Mouse (Mus musculus) frontal cortex, postnatal 14 days (tissue): Measurements from ENCODE around the gene Ano1.

ENCODE experiments used
- DNase-seq, 2 experiments: peaks; one replicate each; pipeline ENCODE4 v3.0.0; 2022; ENCODE audit warnings: low spot score in 2 of 2

Gene Ano1

DNA sequence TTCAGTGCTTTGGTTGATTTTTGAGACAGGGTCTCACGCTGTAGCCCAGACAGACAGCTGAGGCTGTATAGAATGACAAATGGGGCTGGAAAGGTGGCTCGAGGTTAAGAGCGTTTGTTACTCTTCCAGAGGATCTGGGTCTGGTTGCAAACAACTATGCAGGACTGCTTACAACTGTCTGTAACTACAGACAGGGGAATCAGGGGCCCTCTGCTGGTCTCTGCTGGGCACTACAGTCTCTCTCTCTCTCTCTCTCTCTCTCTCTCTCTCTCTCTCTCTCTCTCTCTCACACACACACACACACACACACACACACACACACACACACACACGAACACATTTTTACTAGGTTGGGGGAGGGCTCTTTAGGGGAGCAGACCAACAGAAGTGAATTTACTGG is 168.2 kb downstream of the Ano1 start:
- no peak for DNase-seq

DNA sequence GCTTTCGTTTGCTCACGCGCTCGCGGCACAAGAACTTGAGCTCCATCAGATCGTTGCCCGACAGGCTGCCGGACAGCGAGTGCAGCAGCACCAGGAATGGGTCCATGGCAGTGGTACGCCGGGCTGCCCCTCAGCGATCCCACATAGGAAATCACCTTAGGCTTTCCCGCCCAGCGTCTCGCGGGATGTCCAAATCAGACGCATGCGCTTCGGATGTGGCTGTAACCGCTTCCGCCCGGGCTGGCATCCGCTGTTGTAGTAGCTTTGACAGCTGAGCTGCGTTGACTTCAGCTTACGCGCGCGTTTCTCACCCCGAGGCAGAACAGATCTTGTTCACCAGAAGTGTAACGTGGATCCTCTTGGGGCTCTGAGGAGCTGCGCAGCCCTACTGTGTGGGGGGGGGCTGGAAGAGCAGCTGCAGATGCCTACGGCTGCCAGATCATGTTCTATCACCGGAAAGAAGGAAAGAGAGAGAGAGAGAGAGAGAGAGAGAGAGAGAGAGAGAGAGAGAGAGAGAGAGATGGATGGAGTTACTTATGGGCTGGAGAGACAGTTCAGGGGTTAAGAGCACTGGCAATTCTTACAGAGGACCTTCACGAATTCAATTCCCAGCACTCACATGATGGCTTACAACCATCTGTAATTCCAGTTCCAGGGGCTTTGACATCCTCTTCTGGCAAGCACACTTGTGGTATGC is 169.3 kb downstream of the Ano1 start, which contains the start of gene Fadd:
Fadd (minus strand) TSS at position 180 of the 697 bp plus-strand sequence.
- peak; percentile 87 to 91 for DNase-seq

DNA sequence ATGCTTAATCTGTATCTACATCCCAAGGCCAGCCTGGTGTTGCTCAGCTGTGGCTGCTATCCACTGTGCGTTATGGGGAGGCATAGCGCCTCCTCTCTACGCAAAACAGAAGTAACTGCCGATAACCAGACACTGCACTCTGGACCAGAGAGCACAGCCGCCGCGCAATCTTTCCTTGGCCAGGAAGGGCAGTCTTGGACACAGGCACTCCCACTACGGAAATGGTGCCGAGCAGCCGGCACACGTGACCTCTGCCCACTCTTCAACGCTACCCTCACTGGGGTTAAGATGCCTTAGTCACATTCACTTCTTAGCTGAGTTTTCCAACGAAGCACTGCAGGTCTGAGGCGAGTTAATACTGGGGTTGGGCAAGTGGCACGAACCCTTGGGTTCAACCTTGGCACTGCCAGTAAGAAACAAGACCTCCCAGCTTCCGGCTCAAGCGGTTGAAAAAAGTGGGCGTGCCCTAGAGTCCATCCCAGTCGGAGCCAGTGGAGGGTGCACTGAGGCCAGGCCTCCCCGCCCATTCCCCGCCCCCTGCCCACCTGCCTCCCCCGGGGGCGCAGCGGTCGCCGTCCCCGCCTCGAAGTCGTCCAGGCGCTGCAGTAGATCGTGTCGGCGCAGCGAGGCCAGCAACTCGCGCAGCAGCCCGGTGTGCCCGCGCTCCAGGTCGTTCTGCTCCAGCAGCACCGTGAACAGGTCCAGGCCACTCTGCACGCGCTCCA is 170.1 kb downstream of the Ano1 start:
- peak; percentile 37 to 59 for DNase-seq

DNA sequence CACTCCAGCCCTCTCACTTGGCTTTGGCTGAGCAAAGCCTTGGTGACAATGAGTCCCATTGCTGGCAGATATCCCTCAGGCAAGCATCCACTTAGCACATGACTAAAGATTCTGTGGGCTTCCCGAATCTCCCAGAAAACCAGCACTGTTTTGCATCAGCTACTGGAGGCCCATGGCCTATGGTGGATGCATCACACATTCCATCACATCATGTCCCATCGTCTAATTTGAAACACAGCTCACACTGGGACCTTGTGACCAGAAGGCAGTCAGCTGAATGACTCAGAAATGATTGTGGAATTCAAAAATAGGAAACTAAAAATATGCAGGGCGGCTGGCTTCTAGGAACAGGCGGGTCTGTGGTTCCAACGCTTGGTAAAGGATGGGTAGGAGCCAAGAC is 173.9 kb downstream of the Ano1 start:
- DNase-seq = no peak

DNA sequence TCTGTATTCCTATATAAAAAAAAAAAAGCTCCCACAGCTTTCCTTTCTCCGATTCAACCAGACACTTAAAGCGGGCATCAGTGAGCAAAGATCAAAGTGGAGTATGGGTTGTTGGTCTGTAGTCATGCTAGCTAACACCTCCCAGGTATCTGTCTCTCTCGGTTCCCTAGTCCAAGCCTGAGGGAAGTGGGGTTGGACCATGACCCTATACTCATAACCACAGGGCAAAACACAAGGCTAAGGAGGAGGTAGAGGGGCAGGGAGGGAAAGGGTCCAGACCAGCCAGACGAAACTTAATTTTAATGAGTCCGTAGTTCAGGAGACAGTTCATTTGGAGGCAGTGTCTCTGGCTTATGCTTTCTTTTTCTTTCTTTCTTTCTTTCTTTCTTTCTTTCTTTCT is 179.5 kb downstream of the Ano1 start:
- no peak for DNase-seq

DNA sequence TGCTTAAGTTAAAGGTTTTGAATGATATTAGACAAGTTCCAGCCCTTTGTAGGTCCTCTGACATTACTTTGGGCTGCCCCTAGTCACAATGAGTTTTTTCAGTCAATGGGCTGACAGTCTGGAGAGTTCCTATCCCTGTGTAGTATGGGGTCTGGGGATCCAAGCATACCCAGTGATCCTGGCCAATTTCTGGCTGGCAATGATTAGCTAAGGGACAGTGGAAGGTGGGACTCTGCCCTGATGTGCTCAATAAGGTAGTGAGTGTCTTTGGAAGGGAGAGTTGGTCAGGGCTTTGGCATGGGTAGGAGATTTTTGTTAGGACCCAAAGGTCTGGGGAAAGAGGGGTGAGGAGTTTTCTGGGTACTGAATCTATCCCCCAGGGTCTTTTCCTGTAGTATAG is 180.2 kb downstream of the Ano1 start:
- DNase-seq = no peak

DNA sequence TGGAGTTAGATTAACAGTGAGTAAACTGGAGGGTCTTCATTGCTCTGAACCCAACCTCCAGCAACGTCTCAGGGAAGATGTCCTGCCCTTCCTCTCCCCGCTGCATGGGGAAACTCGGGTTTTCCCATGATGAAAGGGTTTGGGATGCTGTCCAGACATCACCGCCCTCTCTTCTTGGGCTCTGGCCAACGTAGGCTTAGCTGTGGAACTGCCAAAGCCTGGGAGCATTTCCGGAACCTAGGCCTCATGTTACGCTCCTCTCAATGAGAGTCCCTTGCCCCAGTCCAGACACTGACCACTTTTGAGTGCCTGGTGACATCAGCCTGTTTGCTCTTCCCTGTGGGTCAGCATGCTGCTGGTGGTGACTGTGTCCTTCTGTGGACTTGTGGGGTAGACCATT is 182.3 kb downstream of the Ano1 start:
- no peak for DNase-seq

DNA sequence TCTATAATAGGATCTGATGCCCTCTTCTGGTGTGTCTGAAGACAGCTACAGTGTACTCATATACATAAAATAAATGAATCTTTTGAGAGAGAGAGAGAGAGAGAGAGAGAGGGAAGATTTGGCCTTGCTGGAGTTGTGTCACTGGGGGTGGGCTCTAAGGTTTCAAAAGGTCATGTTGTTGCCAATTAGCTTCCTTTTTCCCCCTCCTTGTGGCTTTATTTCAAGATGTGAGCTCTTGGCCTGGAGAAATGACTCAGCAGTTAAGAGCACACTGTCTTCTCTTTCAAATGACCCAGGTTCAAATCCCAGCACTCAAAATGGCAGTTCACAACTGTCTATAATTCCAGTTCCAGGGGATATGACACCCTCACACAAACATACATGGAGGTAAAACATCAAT is 183.7 kb downstream of the Ano1 start:
- no peak for DNase-seq

DNA sequence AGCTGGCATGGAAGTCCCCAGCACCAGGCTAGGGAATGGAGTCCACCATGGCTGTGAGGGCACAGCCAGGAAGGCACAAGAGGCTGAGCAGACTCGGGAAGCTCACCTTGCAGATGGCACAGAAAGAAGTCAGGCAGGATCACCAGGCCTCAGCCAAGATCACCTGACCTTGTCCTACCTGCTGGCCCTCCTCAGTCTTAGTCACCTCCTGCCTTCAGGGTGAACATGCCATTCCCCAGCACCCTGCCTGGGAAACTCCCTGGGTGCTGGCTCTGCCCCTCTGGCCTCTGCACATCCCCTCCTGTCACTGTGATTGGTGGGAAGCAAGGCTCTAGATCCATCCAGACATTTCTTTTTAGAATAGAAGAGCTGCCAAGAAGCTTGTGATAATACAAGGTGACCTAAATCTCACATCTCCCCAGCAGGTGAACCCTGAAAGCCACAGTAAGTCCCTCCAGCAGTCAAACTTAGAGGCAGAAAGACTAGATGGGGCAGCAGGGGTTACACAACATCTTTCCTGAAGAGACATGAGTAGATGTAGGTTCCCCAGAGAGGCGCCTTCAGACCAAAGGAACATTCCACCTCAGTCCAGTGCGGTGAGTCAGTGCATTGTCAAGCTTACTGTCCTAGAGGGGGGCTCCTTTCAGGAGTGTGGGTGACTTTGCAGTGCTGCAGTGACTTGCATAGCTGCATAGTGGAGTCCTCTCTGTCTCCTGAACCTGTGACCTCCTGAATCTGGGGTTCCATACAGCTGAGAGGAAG is 184.7 kb downstream of the Ano1 start:
- DNase-seq = no peak

DNA sequence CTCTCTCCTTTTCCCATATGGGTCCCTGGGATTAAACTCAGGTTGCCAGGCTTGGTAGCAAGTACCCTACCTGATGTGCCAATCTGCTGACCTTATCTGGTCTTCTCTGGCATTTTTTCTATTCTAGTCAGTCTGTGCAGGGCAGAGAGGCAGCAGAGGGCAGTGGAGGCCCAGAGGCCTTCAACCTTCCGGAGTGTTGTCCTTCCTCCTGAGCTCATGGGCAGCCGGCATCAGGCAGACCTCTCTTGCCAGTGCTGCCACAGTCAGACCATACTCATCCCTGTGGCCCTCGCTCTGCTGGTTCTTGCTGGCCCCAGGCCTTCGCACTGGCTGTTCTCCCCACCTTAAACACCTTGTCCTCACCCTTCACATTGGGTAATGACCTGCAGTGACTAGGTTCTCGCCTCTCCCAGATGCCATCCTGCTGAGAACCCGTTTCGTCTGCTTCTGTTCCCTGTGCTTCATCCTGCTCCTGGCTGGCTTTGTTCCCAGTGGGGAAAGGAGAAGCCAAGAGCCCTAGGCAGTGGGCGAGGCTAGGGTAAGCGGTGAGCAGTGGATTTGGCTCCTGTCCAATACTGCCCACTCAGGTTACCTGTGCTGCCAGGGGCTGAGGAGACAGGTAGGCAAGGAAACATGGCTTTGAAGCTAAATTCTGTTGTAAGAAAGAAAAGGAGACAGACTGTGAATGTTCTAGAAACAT is 188.2 kb downstream of the Ano1 start:
- no peak for DNase-seq

DNA sequence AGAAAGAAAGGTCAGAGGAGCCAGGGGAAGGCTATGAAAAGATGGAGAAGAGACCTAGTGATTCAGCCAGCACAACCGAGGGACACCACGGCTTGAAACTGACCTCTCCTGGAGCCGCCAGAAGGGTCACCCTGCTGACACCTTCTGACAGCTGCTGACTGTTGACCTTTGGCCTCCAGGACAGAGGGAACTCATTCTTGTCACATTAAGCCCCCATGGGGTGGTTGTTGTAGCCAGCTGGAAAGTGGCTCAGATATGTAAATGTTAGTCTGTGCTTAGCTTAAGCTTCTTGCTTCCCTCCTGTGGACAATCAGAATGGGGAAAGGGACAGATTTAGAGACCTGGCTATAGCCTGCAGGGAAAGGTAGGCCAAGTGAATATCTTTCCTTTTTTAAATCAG is 189.8 kb downstream of the Ano1 start:
- no peak for DNase-seq

DNA sequence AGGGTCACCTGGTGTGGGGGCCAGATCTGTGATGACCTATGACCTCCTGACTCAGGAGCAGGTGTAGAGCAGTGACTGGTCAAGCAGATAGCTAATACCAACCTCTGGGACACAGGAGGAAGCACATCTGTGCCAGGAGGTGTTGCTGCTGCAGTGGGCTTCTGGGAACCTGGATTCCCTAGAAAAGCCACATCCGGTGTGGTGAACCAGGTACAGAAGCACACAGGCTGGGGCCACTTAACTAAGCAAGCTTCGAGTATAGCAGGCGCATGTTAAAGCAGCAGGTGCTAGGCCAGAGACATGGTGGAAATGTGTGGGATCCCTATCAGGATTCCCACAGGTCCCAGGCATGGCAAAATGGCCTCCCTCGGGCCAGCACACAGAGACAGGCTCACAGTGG is 191.2 kb downstream of the Ano1 start:
- DNase-seq = no peak

DNA sequence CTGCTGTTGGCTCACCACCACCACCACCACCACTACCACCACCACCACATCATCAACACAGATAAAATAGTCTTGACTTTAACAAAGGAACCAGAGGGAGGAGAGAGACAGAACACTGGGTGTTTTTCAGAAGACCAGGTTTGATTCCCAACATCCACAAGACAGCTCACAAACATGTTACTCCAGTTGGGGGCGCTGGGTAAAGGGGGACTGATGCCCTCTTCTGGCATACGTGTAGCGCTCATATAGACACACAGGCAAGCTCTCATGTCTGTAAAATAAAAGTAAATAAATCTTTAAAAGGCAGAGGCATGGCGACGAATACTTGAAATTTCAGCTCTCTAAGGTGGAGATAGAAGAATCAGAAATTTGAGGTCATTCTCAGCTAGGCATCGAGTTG is 193.2 kb downstream of the Ano1 start:
- DNase-seq = no peak

DNA sequence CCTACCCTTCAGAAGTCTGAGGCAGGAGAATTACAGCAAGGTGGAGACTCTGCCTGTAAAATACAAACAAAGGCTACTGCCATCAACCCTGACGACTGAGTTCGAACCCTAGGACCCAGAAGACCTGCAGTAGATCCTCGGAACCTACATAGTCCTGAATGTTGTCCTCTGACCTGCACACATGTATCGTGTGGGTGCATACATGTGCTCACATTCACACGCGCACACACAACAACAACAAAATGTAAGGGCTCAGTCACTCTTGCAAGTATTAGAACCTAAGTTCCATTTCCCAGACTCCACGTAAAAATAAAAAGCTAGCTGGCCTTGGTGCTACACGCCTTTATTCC is 197.7 kb downstream of the Ano1 start:
- DNase-seq = no peak

DNA sequence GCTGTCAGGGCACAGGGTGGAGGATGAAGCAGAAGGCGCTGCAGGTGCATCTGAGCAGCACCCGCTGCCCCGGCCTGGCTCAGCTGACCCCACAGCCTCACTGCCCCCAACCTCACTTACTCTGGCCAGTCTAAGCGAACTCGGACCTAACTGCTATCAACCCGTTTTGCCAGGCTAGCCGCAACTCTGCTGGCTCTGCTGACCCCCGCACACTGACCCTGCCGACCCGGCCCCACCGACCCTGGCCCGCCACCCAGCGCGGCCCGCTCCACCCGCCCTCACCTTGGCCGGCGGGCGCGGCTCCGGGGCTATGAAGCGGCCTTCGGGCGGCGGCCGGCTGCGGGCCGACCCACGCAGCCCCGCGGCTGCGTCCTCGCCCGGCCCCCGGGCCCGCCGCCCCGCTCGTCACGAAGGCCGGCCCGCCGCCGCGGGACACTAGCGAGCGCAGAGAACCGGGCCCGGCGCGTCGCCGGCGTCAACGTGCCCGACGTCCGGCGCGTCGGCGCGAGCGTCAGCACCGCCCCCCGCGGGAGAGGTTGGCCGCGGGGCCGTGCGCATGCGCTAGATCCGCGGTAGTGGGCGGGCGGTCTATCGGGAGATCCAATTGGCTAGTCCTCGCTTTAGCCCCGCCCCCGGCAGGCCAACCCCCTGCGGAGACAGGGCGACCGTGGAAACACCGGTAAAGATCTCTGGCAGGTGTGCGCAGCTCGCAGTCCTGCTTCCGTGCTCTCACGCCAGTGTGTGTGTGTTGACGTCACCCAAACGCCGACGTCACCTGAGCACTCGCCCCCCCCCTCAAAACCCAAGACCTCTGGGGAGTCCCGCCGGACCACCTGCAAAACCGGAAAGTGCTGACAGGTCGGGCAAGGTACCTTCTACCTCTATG is 198.3 kb downstream of the Ano1 start, which contains the start of gene Ppfia1:
Ppfia1 (minus strand) TSS at position 493 of the 886 bp plus-strand sequence.
- DNase-seq = peak; percentile 95 to 98

DNA sequence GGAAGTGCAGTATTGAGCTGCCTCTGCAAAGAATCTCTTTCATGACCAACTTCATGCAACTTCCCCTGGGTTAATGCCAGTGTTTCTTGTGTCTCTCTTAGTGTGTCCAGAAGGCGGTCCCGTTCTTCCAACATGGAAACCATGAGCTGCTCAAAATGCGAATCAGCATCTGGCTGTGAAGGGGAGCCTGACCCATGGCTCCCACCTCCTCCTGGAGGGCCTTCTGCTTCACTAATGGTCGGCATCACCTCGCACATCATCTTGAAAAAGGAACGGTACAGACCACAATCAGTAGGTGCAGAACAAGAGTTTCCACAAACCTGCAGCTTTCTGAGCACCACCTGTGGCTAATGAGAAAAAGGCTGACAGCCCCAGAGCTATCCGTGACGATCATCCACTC is 199.5 kb downstream of the Ano1 start:
- DNase-seq = no peak

DNA sequence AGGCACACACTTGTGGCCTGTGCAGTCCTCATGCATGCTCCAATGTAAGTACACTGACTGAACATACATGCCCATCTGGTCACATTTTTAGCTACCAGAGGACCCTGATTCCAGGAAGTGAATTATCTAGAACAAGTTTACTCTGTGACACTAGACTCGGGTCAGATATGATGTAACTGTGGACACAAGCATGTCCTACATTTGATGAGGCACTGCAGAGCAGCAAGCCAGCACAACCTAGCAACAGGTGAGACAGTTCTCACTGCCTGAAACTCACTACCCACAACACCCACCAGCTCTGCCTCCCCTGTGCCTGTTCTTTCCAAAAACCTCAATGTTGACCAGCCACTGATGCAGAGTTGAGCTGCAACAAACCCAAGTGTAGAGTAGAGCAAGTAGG is 201.0 kb downstream of the Ano1 start:
- no peak for DNase-seq

DNA sequence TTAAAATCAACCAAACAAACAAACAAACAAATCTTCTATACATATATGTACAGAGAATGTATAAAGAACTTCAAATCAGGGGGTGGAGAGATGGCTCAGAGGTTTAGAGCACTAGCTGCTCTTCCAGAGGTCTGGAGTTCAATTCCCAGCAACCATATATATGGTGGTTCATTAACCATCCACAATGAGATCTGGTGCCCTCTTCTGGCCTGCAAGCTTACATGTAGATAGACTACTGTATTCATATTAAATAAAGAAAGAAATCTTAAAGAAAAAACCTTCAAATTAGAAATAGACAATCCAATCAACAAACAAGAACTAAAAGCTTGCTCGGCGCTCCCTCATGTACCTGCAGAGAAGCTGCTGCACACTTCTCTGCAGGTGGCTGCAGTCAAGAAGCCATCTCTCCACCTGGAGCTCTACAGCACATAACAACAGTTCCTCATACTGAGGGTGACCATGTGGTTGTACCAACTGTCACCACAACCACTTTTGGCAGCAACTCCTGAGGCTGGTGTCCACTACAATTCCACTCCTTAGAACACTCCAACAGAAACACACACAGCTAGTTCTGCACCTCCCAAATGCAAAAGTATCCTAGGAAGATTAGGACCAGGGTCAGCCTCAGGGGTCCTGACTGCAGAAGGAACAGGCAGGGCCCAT is 201.7 kb downstream of the Ano1 start:
- no peak for DNase-seq

DNA sequence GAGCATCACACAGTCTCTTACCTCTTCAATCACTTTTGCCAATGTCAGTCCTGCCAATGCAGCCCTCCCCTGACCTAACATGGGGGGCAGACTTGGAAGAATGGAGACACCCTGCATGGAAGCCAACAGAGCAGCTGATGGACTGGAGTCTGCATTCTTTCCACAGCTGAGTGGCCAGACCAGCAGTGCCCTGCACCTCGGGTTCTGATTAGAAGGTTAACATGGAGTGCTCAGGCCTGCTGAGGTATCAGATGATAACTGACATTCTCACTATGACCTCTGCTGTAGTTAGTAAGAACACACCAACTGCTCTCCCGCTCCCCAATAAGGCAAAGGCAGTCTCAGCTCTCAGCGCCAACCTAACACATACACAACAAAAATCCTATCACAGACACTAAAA is 206.5 kb downstream of the Ano1 start:
- no peak for DNase-seq

DNA sequence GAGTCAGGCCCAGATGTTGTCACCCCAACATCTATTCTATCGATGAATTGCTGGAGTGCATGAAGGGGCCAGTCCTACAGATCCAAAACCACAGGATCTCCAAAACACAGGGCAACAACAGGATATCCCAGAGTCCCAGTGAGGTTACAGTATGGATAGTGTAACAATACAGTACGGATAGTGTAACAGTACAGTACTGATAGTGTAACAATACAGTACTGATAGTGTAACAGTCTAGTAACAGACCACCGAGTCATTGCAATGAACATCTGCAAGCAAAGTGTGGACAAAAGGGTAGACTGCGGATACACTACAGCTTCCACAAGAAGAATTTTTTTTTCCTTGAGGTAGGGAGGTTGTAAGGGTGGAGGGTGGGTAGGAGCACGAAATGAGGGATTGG is 210.4 kb downstream of the Ano1 start:
- DNase-seq = no peak

DNA sequence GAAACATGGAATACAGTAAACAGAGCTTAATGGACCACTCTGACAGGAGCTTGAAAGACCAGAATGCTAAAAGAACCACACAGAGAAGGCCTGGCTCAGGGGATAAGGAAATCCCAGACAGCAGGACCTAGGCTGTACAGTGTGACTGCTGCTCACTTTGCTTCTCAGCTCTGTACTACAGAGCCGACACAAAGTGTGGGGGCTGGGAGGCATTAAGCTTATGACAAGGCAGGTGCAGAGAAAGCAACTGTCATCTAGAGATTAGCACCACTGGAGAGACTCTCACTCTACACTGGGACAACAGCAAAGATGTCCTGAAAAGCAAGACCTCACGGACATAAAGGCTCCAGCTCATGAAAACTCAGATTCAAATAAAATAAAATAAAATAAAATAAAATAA is 212.6 kb downstream of the Ano1 start:
- DNase-seq = no peak
